Mouse (Mus musculus): ENCODE measurements around the gene Unc5c.

Unc5c gene

DNA sequence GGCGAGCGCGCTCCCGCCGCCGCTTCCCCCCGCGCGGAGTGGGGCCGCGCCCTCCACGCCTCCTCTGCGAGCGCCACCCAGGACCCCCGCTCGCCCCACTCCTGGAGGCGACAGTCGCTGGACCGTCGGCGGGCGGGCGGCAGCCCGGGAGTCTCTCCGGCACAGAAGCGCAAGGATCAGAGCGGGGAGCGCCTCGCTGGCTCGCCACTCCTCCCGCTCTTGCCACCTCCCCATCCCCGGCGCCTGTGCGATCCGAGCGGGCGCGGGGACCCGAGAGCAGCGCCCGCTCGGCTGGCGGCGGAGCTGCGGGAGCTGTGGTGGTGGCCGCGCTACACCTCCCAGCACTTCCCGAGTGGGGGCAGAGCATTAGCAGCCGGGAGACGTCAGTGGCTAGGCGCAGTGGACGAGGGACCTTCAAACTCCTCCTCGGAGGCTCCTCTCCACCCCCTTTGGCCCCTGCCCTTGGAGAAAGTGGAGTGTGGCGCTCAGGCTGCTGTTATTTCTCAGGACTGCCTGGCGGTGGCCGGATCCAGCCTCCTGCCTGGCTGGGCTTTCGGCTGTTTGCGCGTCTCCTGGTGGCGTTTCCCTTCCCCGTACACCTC, at the start of gene Unc5c:
TSS of gene Unc5c (plus strand) at position 113 of the 602 bp plus-strand sequence.
- no peak for DNase-seq (ENCODE audit: low spot score)

DNA sequence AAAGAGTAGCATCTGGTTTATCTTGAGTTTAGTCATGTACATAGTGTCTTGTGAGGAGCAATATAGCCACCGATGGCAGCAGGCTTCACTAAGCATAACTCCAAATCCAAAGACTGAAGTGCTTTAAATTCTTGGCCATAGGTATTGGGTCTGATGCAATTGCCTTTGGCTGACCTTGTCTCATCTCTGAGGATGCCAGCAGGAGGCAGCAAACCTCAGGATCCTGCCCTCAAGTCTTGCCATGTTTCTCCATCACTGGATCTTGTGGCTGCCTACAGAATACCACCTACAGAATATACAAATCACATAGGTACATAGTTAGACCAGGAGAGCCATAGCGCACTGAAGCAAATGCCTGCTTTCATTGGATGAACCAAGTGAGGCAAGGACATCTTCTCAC, 7.5 kb upstream of the Unc5c start:
- DNase-seq (ENCODE audit: low spot score): no peak

GRCm38 (mm10) chr3:141462482-141462881, 2.5 kb upstream of the Unc5c start:
- DNase-seq (ENCODE audit: low spot score): no peak

- no peak for DNase-seq (ENCODE audit: low spot score)
Observed at GRCm38 (mm10) chr3:141464691-141465103, 319 bp upstream of the Unc5c start.

DNA sequence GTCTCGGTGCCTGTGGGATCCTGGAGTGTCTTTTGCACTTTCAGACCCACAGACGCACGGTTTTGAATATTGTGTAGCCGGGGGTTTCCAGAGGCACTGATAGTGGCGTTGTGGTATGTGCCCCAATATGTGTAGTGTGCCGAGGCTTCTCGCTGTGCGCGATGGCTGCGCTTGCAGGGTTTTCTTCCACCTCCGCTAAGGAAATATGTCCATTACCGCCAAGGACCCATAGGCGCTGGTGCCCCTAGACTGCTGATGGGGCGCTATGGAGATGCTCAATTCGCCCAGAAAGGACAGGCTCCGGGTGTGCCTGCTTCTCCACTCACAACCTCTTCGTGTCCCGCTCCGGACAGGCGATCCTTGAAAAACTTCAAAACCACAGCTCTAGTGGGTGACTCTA, 1.0 kb downstream of the Unc5c start:
- DNase-seq (ENCODE audit: low spot score): no peak

DNA sequence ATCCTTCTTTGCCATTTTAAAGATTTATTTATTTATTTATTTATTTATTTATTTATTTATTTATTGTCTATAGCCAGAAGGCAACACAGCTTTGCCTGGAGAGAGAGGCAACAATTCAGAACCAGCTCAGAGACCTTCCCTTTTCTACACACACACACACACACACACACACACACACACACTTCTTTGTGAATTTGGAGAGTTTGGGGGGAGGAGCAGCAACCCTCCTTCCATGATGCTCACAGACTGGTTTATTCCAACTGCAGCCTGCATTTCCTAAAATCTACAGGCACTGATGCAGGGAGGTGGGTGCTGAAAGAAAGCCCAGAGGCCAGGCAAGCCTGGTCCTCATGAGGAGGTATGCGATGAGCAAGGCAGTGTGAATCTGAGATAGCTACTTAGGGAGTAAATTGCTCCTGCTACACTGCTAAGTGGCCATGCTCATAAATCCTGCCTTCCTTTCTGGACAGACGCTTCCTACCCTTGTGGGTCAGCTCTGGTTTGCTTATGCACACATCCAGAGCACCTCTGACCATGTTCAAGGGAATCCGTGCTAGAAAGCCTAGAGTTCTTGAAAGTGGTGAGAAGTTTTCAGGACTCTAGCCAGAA, 1.8 kb downstream of the Unc5c start:
- no peak for DNase-seq (ENCODE audit: low spot score)

DNA sequence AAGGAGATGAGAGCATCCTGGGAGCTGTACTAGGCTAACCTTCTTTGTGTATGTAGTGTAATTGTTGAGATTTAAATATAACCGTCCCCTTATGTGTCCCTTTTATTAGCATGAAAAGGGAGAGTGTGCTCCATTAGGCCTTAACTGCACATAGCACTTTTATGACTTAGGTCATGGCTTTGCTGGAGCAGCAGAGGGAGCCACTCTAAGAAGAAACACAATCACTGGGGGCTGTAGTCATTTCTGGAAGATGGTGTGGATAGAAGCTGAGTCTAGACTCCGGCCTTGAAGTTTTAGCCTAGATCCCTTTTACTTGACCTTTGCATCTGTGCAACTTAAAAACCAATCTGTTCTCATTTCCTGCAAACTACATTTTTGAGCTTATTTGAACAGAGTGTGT, 4.3 kb downstream of the Unc5c start:
- no peak for DNase-seq (ENCODE audit: low spot score)

DNA sequence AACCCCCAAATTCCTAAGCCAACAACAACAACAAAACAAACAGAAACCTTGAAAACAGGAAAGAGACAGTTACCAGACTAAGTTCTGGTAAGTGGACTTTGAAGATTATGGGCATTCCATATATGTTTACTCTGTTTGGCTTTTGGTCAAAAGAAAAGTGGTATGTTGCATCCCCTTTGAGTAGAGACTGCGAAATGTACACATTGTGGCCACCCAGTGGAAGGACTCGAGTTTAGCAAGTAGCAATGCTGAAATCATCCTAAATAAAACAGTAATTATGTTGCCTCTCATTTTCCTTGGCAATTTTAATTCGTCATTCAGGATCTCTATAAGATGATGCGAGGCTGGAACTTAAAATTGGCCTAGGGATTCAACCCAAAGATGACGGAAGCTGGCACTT, 8.2 kb downstream of the Unc5c start:
- no peak for DNase-seq (ENCODE audit: low spot score)

- no peak for DNase-seq (ENCODE audit: low spot score)
Observed at GRCm38 (mm10) chr3:141475389-141475788, 10.4 kb downstream of the Unc5c start.

GRCm38 (mm10) chr3:141475919-141476318, 10.9 kb downstream of the Unc5c start:
- no peak for DNase-seq (ENCODE audit: low spot score)

DNA sequence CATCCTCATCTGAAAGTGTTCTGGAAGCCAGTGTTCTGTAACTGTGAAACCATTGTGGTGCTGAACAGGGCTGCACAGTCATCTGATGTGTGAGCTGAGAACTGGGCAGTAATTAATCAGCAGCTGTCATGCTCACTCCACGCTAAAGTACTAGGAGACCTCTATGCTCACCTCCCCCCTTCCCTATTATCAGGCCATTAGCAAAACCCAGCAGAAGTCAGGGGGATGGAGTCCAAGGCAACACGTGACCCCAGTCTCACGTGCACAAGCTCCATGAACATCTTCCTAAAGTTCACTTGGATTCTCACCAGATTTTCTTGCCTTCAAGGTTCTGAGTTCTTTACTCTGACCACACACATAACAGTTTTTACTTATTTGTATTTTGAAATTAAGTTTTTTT, 11.7 kb downstream of the Unc5c start:
- no peak for DNase-seq (ENCODE audit: low spot score)

GRCm38 (mm10) chr3:141482465-141482864, 17.4 kb downstream of the Unc5c start:
- DNase-seq (ENCODE audit: low spot score): no peak

- DNase-seq (ENCODE audit: low spot score): no peak
Observed at GRCm38 (mm10) chr3:141483665-141484431, 18.8 kb downstream of the Unc5c start.

DNA sequence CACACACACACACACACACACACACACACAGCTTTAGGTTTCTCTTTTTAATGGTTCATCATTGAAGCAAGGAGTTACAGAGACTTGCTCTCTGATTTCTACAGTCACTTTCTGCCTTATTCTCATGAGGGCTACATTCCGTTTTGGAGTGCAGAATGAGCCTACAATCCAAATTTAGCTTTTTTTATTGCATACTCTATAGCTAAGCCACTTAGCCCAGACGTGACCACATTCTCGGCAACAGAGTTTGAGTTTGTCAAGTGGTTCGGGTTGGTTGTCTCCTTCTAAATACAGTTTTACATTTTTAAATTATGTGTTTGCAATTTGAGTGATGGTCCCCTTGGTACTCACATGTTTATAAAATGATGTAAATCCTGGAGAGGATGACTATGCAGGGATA, 20.2 kb downstream of the Unc5c start:
- no peak for DNase-seq (ENCODE audit: low spot score)

DNA sequence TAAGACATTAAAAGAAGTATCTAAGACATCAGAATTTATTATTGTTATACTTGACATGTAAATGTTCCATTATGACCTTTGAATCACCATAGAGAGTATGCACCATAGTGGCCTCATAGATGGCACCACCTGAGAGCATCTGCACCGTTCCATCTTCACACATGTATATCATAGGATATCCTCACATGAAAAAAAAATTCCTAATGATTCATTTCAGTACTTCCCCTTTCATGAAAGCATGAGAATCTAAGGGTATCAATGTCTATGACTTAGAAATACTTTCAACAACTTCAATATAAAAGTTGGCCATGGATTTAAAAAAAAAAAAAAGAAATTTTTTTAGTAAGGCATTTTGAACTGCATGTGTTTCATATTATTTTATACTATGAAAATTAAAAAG, 25.6 kb downstream of the Unc5c start:
- DNase-seq (ENCODE audit: low spot score): no peak

DNA sequence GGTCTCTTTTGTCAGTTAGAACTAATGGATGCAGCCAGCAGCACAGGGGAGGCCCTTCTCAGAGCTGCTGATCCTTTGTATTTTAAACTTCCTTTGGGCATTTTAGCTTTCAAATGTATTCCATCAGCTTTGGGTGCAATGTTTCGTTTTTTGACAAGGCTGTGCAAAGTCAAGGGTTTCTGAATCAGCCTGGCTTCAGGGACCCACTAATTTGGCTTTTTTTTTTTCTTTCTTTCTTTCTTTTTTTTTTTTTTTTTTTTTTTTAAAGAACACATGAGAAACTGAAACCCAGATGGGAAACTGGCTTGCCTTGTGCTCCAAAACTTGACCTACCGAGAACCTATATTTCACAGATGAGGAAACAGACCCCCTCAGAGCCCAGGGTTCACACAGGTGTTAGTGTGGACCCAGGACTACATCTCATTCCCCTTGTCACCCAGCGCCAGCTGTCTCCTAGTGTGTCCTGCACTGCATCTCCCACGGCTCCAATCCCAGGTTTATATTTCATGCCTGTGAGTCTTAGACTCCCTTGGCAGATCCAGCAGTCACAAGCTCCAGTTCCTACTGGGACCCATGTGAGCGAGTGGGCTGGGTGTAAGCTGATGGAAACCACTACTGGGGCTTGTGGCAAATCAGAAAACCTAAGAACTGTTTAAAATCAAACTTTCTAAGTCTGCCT, 26.4 kb downstream of the Unc5c start:
- no peak for DNase-seq (ENCODE audit: low spot score)

DNA sequence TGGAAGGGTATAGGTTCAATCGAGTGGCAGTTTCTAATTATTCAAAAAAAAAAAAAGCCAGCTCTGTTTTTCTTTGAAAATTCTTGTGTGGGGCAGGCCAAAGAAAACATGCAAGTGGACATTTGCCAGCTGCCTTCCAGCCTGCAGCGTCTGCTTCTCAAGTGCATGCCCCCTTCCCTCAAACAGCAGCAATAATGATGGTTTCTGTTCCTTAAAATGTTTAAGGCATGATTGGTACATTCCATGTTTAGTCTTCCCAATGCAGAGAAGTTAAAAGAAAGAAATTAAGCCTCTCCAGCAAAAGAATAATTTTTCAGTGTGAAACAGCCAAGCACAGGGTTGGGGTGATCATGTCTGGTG, 26.9 kb downstream of the Unc5c start:
- DNase-seq (ENCODE audit: low spot score): no peak

- DNase-seq (ENCODE audit: low spot score): no peak
Observed at GRCm38 (mm10) chr3:141493000-141493399, 28.0 kb downstream of the Unc5c start.

GRCm38 (mm10) chr3:141498348-141499056, 33.5 kb downstream of the Unc5c start:
- no peak for DNase-seq (ENCODE audit: low spot score)

DNA sequence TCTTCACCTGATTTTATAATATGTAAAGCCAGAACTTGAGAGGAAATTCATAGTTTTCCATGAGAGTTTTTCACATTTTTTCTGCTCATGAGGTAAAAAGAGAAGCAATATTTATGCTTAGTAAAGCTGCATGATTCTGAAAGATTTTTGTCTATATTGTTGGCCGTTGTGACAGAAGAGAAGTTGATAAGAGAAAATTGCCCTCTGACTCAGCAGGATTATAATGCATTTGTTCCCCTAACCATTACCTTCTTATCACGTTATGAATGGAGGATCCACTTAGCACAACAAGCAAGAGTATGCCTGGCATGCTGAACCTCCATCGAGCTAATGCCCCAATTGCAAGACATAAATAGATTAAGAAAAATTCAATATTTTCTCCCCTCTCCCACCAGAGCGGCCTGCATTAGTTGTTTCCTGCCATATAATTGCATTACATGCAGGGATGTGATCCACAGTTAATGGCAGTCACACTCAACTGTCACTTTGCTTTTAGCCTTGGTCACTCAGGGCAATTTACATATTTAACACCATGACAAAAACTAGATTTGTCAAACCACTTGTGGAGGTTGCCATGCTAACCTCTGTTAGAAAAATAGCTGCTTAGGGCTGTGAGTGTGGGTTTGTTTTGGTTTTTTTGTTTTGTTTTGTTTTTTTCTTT, 37.0 kb downstream of the Unc5c start:
- DNase-seq (ENCODE audit: low spot score): no peak

DNA sequence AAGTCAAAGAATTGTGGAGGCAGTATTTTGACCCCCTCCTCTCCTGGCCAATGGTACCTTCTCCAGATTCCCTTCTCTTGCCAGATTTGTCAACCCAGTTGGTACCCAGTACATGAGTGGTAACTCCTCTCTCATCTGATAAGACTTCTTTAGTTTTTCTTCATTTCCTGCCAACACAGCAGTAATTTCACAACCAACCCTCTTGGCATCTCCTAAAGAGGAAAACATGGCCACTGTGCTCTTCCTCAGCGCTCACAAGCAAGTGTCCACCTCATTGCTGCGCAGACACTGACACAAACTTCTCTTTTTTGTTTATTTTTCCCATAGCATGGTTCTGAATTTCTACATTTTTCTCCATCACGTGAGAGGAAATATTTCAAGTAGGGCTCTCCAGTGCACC, 38.3 kb downstream of the Unc5c start:
- DNase-seq (ENCODE audit: low spot score): no peak

- DNase-seq (ENCODE audit: low spot score): no peak
Observed at GRCm38 (mm10) chr3:141509772-141510171, 44.8 kb downstream of the Unc5c start.

Data from c-Kit-positive CD71-positive TER-119-positive erythroid progenitor cells, embryonic 14.5 days (primary cell).